Mouse (Mus musculus) naive thymus-derived CD4-positive, alpha-beta T cell, adult 2 months (primary cell): ENCODE results near the gene Abcc6.

Experiments used
- DNase-seq: peaks from one replicate; pipeline ENCODE4 v3.0.0-alpha.2; 2011; ENCODE audit warnings: low read depth

The Abcc6 gene

GRCm38 (mm10) chr7:46028681-46029080 is 1.4 kb downstream of the Abcc6 start:
- DNase-seq = no peak

- no peak for DNase-seq
Measured at GRCm38 (mm10) chr7:46025436-46025835, 4.7 kb downstream of the Abcc6 start.

GRCm38 (mm10) chr7:46021951-46022350 is 8.2 kb downstream of the Abcc6 start:
- no peak for DNase-seq

GRCm38 (mm10) chr7:46019594-46019993 is 10.5 kb downstream of the Abcc6 start:
- DNase-seq = no peak

- DNase-seq = no peak
Measured at GRCm38 (mm10) chr7:46013266-46014010, 16.7 kb downstream of the Abcc6 start.

GRCm38 (mm10) chr7:46012121-46012520 is 18.0 kb downstream of the Abcc6 start:
- DNase-seq = no peak

- DNase-seq = peak; percentile 68
Measured at GRCm38 (mm10) chr7:46009578-46009977, 20.5 kb downstream of the Abcc6 start.

- DNase-seq = no peak
Measured at GRCm38 (mm10) chr7:46002748-46003147, 27.4 kb downstream of the Abcc6 start.

DNA sequence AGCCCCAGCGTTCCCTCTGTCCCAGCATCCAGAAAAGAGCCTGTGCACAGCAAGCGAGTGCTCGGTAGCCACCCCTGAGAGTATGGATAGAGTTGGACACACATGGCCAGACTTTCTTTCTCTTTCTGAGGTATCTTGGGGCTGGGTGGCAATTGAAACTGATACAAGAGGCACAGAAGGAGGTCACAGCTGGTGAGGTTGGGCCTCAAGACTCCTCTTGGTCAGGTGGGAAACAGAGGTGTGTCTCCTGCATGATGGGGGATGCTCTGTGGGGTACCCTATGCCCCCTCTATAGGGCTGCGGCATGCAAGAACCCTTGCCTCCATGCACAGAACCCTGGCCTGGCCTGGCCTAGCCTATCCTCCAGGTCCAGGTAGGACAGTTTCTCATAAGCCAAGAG is 29.5 kb downstream of the Abcc6 start:
- no peak for DNase-seq

- no peak for DNase-seq
Measured at GRCm38 (mm10) chr7:45992470-45992869, 37.6 kb downstream of the Abcc6 start.

GRCm38 (mm10) chr7:45988344-45988743 is 41.8 kb downstream of the Abcc6 start:
- no peak for DNase-seq

DNA sequence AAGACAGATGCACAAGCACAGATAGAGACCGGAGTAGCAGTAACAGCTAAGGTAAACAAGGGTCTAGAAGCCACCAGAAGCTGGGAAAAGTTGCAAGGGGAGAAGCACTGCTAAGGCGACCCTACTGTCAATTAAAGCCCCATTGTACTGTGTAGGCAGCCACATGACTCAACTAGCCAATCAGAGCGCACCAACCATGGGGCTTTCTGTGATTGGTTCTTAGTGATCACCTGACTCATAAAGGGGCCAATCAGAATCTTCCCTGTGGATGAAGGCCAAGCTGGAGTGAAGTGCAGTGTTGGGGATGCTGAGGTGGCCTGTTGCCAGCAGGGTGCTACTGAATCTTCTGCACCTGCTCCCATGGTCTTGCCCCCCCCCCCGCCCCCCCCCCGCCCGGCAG is 43.2 kb downstream of the Abcc6 start:
- DNase-seq = no peak

DNA sequence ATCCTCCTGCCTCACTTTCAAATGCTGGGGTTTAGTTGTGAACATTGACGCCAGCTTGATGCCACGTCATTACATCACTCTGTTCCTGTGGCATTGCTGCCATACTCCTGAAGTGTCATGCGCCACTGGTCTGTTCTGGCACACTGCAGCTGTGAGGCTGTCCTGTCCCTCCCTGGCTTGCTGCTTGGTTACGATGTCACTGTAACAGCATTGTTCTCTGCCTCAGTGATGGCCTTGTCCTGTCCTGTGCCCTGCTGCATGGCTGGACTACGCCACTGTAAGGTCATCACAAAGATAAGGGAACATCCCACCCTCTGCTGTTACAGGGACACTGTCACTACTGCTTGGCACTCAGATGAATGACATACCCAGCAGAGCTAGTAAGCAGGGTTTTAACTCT is 48.5 kb downstream of the Abcc6 start:
- DNase-seq = no peak

GRCm38 (mm10) chr7:45974512-45974911 is 55.6 kb downstream of the Abcc6 start:
- DNase-seq = no peak

DNA sequence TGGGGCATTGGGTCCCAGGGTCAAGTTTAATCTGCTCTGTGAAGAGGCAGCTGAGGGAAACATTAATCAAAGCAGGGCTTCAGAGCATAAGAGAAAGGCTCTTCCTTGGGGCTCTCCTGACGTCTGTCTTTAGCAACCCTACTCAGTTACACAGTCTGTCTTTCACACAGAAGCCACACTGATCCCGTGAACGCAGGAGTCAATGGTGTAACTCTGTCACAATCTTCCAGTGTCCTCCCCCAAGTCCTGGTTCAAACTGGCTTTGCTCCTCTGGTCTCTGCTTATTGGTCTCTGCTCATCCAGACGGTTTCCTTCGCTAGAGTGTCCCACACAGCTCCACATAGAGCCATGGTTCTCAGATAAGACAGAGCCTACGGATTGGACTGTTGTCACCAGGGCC is 56.0 kb downstream of the Abcc6 start:
- no peak for DNase-seq

GRCm38 (mm10) chr7:45973271-45973687 is 56.8 kb downstream of the Abcc6 start:
- no peak for DNase-seq

DNA sequence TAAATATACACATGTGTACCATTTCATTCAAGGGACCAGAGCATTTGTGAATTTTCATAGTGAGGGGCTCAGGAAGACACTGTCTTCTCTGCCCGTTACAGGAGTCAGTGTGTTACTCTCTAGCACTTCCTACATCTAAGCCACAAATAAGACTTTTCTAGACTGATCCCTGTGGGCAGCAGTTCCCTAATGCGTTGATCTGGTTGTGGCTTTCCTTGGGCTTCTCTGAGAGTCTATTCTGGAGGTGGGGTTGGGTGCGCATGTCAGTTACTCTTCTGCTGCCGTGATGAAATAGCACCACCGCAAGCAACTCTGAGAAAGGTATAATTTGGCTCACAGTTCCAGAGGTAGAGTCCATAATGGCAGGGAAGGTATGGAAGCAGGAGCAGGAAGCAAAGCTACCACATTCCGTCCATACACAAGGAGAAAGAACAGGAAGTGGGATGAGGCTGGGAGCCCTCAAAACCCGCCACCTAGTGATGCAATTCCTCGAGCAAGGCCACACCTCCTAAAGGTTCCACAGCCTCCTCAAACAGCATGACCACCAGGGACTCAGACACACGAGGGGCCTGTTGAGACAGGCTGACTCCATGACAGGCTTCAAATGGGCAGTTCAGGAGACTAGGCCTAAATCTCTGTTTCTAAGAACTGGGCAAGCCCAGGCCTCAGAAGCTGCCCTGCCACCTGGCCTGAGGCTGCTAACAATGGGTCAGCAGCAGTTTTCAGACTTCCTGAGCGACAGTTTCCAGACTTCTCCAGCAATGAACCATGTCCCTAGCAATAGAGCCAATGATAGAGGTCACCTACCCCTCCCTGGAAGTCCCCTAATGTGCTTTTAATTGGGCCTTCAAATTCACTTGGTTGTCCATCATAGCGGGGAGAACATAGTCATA is 58.0 kb downstream of the Abcc6 start:
- DNase-seq = no peak

DNA sequence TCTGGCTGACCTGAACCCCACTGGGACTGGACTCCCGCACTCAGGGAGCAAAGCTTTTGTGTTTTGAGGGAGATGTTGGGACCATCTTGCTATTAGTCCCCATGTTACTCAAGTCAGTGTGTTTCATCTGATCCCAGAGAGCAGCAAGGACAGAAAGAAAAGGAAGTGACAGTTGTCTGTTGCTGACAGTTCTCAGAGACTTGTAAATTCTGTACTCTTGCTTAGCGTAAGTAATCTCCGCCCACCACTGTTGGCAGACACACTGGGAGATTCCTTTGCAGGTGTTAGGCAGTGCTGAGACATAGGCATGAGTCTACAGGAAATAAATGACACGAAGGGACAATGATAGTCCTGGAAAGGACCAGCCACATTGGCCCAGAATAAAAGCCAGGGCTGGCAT is 73.5 kb downstream of the Abcc6 start:
- no peak for DNase-seq

DNA sequence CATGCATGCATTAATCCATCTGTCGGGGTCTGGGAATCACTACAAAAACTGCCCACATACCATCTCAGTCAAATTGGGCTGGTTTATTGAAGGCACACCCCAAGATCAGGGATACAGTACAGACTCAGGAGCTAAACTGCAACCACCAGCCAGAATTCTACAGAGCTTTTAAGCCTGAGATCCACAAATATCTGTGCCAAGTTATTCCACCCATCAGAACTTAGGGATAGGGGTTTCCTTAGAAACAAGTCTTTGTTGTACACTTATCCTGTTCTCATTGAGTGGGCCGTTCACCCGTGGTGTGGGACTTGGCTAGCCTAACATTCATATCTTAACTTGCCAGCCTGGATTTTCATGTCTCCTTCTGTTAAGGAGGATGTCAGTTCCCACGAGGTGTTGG is 81.0 kb downstream of the Abcc6 start:
- no peak for DNase-seq

DNA sequence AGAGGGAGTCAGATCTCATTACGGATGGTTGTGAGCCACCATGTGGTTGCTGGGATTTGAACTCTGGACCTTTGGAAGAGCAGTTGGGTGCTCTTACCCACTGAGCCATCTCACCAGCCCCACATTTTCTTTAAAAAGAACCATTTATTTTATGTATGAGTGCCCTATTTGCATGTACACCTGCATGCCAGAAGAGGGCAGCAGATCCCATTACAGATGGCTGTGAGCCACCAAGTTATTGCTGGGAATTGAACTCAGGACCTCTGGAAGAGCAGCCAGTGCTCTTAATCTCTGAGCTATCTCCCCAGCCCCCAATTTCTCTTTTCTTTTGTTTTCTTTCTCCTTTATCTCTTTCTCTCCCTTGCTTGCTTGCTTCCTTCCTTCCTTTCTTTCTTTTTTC is 86.8 kb downstream of the Abcc6 start:
- peak; percentile 28 for DNase-seq

DNA sequence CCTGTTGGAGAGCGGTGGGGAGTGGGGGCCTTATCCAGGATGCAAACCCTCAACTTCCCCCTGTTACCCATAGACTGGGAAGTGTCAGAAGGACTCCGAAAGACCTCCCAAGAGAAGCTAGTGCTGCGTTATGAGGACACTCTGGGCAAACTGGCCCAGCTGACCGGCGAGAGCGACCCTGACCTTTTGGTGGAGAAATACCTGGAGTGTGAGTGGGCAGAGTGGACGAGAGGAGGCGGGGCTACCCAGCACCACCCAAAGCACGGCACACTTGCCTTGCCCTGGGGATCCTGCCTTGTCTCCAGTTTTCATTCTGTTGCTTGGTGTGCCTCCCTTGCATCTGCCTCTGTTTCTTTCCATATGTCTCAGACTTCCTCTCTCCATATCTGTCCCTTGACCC is 88.1 kb downstream of the Abcc6 start:
- DNase-seq = no peak

- no peak for DNase-seq
Measured at GRCm38 (mm10) chr7:45939836-45940235, 90.3 kb downstream of the Abcc6 start.

DNA sequence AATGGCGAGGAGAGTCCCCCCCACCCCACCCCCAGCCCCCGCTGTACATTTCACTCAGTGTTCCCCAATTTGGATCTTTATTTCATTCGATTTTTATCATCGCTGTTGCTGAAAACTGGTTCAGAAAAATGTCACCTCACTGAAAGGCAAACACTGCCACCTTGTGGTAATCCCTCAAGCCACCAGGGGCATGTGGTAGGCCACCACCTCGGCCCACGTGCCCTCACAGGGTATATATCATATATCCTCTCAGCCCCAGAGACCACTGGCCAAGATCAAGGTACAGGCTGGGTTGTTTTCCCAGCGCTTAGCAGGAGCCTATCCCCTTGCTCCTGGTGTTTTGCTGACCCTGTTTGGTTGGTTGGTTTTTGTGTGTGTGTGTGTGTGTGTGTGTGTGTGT is 95.0 kb downstream of the Abcc6 start:
- DNase-seq = peak; percentile 92
